Mouse (Mus musculus): ENCODE data around the gene Cxxc4.

DNA sequence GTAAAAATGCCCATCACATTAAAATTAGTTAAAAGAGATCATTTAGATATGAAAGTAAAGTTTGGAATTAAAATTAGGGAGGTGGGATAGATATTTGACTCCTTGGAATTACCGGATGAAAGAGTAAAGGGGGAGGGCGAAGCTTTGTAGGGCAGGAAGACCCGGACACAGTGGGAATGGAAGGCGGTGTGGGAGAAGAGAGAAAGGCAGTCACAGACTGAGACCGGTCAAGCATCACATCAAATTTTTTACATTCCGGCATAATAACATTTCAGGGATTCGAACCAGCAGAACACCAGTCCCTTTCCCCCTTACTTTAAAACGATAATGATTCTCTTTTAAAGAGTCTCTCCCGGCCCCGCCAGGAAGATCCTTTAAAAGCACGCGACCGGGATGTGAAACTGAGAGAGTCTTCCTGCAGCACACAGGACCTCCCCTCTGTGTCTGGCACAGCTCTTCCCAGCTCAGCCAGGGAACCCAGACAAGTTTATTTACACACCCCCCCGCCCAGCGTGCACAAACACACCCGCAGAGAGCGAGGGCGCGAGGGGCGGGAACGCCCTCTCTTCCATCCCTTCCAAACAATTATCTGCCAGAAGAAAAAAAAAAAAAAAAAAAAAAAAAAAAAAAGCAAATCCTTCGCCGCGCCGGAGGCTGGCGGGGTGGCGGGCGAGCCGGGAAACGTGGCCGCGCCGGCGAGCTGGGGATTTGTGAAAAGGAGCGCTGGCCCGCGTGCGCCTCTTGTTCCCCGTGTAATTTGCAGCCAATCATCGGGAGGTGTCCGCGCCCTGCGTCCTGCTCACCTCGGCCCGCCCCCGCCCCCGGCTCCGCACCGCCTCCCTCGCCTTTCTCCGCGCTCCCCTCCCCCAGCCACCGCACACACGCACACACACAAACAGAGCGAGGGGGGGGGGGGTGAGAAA, 532 bp upstream of the Cxxc4 start:
- TF ChIP-seq CTCF (IDR thresholded peaks at IDR 0.05; ENCODE audit: low read depth) (no peak), EP300 (optimal IDR thresholded peaks at IDR 0.05) (no peak)
